Mouse (Mus musculus) stomach, embryonic 16.5 days (tissue): ENCODE results near the gene Arcn1. TPM values are rescaled to one million over a fixed set of nuclear protein-coding genes. Genes with fewer than 3 reads are reported as not detected.

Experiments
- ATAC-seq: fragments of 200-750 bp; cut with Nextera tagmentation; 2 replicates; pipeline ENCODE4 v1.8.0; 2017; ENCODE audit warnings: moderate number of reproducible peaks, moderate TSS enrichment; ENCODE audit not compliant: insufficient read depth, low FRiP score
- H3K27ac ChIP-seq: fragments of 300-500 bp; sonication (generic); 2 replicates; pipeline ENCODE4 v1.5.1; 2014; ENCODE audit warnings: low read length
- H3K27me3 ChIP-seq: fragments of 300-500 bp; sonication (generic); 2 replicates; pipeline ENCODE4 v1.6.1; 2014; ENCODE audit warnings: low read length, control low read depth, mixed read lengths; ENCODE audit not compliant: control insufficient read depth, insufficient read depth
- H3K36me3 ChIP-seq: fragments of 300-500 bp; sonication (generic); 2 replicates; pipeline ENCODE4 v1.6.1; 2014; ENCODE audit warnings: low read length; ENCODE audit not compliant: control insufficient read depth, insufficient read depth
- H3K4me1 ChIP-seq: fragments of 300-500 bp; sonication (generic); 2 replicates; pipeline ENCODE4 v1.6.1; 2014; ENCODE audit warnings: low read length, control low read depth, mixed read lengths; ENCODE audit not compliant: control insufficient read depth, insufficient read depth
- H3K4me2 ChIP-seq: fragments of 300-500 bp; sonication (generic); 2 replicates; pipeline ENCODE4 v1.6.1; 2014; ENCODE audit warnings: low read depth, low read length, mixed read lengths
- H3K4me3 ChIP-seq: fragments of 300-500 bp; sonication (generic); replicated peaks from 2 replicates; pipeline ENCODE4 v1.5.1; 2014; ENCODE audit warnings: mild to moderate bottlenecking, low read length
- H3K9ac ChIP-seq: fragments of 300-500 bp; sonication (generic); 2 replicates; pipeline ENCODE4 v1.6.1; 2014; ENCODE audit warnings: low read length
- H3K9me3 ChIP-seq: fragments of 300-500 bp; sonication (generic); replicated peaks from 2 replicates; pipeline ENCODE4 v1.6.1; 2016; ENCODE audit warnings: low read length, control low read depth; ENCODE audit not compliant: control insufficient read depth
- WGBS: fragments of 180-500 bp; shearing (Covaris S2); extraction: QIAGEN DNeasy Blood & Tissue Kit; methylation state at CpG from one replicate; pipeline ENCODE4 v1.1.7; 2014; 5-methylcytosine and 5-hydroxymethylcytosine counted together
- polyA plus RNA-seq: library from polyadenylated mRNA; unstranded; fragments of >200 nt; fragmentation: Nextera tagmentation; extraction: Ambion mirVana; gene quantifications from 2 replicates; pipeline ENCODE4 v1.2.1, GENCODE M21; 2015

Gene Arcn1
- polyA plus RNA-seq, 1 experiment from 2014 or later: 212 TPM

GRCm38 (mm10) chr9:44760873-44761272 lies 6.8 kb downstream of the Arcn1 start:
- peaks cover 17% of the 10 kb centered on the region for H3K4me1 ChIP-seq
- no peak for ATAC-seq
- H3K27me3 ChIP-seq: no peaks in the 10 kb centered on the region
- no peak overlapping the region for H3K27ac ChIP-seq
- no peak overlapping the region for H3K9ac ChIP-seq
- WGBS: 66% methylated on average over 2 of the region's 2 CpGs
- no peak overlapping the region for H3K4me2 ChIP-seq
- no peaks in the 10 kb centered on the region for H3K9me3 ChIP-seq
- no peaks in the 10 kb centered on the region for H3K36me3 ChIP-seq
- H3K4me3 ChIP-seq: no peak overlapping the region

DNA sequence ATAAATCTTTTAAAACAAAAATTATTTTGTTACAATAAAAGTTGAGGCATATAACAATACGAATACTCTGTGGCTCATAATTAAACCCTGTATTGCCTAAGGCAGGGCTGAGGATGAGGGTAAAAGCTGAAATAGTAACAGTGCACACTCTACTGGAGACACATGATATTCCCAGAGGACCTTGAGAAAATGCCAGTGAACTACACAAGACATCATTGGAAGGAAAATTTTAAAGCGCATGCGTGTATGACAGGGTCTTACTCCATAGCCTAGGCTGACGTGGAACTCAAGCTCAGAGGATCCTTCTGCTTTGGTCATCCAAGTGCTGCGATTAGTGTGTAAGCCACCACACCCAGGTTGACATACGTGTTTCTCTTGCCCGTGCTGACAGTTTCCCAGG lies 19.2 kb downstream of the Arcn1 start:
- WGBS: 92% methylated on average over 7 of the region's 7 CpGs
- no peak for ATAC-seq
- Histone ChIP-seq H3K27me3 (no peaks in the 10 kb centered on the region), H3K27ac (no peak overlapping the region), H3K4me3 (no peak overlapping the region), H3K4me1 (no peaks in the 10 kb centered on the region), H3K9ac (no peak overlapping the region), H3K36me3 (peaks cover 38% of the 10 kb centered on the region), H3K4me2 (no peak overlapping the region), H3K9me3 (no peaks in the 10 kb centered on the region)

DNA sequence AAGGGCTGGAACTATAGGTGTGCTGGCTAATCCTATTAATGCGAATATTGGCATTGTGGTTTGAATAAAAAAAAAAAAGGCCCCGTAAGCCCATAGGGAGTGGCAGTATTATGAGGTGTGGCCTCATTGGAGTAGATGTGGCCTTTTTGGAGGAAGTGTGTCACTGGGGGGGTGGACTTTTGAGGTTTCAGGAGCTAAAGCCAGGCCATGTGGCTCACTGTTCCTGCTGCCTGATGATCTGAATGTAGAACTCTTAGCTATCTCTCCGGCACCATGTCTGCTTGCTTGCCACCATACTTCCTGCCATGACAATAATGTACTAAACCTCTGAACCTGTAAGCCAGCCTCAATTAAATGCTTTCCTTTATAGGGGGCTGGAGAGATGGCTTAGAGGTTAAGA lies 20.3 kb downstream of the Arcn1 start:
- WGBS: 86% methylated on average over 3 of the region's 3 CpGs
- Histone ChIP-seq H3K4me1 (no peaks in the 10 kb centered on the region), H3K4me2 (no peak overlapping the region), H3K27me3 (no peaks in the 10 kb centered on the region), H3K36me3 (peaks cover 40% of the 10 kb centered on the region), H3K4me3 (no peak overlapping the region), H3K9me3 (no peaks in the 10 kb centered on the region), H3K9ac (no peak overlapping the region), H3K27ac (no peak overlapping the region)
- ATAC-seq: no peak

DNA sequence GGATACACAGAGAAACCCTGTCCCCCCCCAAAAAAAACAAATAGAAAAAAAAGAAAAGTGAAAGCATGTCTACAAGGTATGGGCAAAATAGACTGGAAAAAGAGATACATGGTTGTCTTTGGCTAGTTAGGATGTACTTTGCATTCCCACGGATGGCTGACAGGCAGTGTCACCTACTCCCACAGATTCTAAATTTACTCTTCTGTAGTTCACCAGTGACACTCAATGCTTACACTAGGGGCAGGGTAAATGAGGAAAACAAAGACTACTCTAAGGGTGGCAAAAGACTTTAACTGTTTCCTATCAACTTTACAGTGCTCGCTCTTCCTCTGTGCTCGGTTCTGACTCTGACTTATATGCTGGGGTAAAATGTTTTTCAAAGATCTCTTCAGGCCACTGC lies 21.0 kb downstream of the Arcn1 start:
- Histone ChIP-seq H3K9ac (no peak overlapping the region), H3K4me3 (no peak overlapping the region), H3K4me1 (no peaks in the 10 kb centered on the region), H3K27me3 (no peaks in the 10 kb centered on the region), H3K4me2 (no peak overlapping the region), H3K27ac (no peak overlapping the region), H3K9me3 (no peaks in the 10 kb centered on the region), H3K36me3 (peaks cover 34% of the 10 kb centered on the region)
- ATAC-seq: no peak
- WGBS: 79% methylated on average over 3 of the region's 3 CpGs

DNA sequence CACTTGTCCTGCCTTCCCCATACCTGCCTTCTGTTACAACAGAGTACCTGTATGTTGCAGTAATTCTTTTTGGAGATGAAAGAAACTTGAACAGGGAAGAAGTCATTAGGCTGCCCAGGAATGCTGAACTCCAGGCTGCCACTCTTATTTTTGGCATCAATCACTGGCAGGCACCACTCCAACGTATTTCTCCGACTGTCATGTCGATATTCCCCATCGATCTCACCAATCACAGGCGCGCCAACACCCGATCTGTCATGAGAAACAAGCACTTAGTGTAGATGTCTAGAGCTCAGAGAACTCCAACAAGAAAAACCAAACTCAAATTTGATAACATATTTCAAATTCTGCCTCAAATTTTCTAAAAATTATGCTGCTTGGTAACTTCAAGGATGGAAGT lies 22.3 kb downstream of the Arcn1 start:
- Histone ChIP-seq H3K4me2 (no peak overlapping the region), H3K9me3 (no peaks in the 10 kb centered on the region), H3K4me3 (no peak overlapping the region), H3K27ac (no peak overlapping the region), H3K9ac (no peak overlapping the region), H3K36me3 (peaks cover 32% of the 10 kb centered on the region), H3K4me1 (no peaks in the 10 kb centered on the region), H3K27me3 (no peaks in the 10 kb centered on the region)
- ATAC-seq: no peak
- WGBS: 91% methylated on average over 7 of the region's 7 CpGs

DNA sequence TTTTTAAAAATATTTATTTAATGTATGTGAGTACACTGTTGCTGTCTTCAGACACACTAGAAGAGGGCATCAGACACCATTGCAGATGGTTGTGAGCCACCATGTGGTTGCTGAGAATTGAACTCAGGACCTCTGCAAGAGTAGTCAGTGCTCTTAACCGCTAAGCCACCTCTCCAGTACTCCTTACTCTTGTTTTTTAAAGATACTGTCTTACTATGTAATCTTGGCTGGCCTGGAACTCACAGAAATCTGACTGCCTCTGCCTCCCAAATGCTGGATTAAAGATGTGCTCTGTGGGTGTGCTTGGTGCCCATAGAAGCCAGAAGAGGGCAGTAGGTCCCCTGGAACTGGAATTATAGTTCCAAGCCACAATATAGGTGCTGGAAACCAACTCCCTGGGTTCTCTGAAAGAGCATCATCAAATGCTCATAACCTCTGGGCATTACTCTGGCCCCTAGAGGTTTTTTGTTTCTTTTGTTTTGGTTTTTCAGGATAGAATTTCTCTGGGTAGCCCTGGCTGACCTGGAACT lies 26.9 kb downstream of the Arcn1 start:
- H3K9me3 ChIP-seq: no peaks in the 10 kb centered on the region
- no peak overlapping the region for H3K9ac ChIP-seq
- peaks cover 5% of the 10 kb centered on the region for H3K4me1 ChIP-seq
- H3K4me2 ChIP-seq: no peak overlapping the region
- H3K4me3 ChIP-seq: no peak overlapping the region
- ATAC-seq: no peak
- peaks cover 14% of the 10 kb centered on the region for H3K36me3 ChIP-seq
- H3K27me3 ChIP-seq: no peaks in the 10 kb centered on the region
- no peak overlapping the region for H3K27ac ChIP-seq
- WGBS: 80% methylated on average over 1 of the region's 1 CpGs

DNA sequence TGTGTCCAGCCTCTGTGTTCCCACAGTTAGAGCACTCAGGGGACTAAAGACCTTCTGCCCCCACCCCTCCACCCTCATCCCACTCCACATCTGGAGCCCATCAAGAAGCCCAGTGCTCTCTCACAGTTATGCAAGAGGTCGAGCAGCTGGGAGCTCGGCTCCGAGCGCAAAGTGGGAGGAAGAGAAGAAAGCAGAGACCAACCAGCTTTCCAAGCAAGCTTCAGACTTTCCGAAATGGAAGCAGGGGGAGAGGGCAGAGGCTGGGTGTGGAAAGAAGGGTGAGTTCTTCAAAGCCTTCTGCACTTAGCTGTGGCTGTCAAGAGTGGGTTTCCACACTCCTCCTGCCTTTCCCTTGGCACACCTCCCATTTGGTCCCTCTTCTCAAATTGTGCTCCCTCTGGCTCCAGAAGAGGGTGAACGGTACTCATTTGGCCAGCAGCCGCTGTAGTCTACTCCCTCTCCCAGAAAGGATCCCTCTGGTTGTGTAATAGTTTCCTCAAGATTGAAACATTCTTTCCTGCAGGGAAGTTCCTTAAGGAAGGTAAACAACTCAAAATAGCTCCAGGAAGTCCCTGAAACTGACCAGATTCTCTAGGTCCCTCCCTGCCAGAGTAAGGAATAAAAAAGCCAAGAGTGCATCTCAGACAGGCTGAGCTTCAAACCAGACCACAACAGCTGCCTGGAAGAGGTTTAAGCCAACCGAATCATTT lies 30.2 kb downstream of the Arcn1 start:
- peak; percentile 56; the same call in 1 of the 2 replicates for ATAC-seq
- Histone ChIP-seq H3K27ac (peak overlapping the region; percentile 88), H3K36me3 (no peaks in the 10 kb centered on the region), H3K4me2 (no peak overlapping the region), H3K4me3 (no peak overlapping the region), H3K9ac (no peak overlapping the region), H3K4me1 (peaks cover 23% of the 10 kb centered on the region), H3K9me3 (no peaks in the 10 kb centered on the region), H3K27me3 (no peaks in the 10 kb centered on the region; the same call in 1 of the 2 replicates)
- WGBS: 27% methylated on average over 8 of the region's 8 CpGs

DNA sequence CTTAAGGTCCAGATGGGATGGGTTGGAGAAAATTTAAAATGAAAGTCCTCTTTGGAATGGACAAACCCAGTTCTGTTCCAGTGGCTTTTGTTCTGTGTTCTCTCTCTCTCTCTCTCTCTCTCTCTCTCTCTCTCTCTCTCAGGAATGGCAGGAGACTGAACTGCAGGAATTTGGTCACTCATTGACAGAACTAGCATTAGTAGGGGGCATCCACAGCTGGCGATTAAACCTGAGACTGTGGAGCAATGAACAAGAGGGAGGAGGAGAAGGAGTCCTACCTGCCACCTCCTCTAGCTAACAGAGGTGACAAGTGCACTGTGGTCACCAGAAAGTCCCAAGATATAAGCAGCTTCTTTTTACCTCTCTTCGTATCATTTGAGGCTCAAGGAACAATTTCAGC lies 31.3 kb downstream of the Arcn1 start:
- Histone ChIP-seq H3K4me2 (no peak overlapping the region), H3K27me3 (no peaks in the 10 kb centered on the region; the same call in 1 of the 2 replicates), H3K9me3 (no peaks in the 10 kb centered on the region), H3K4me1 (peaks cover 27% of the 10 kb centered on the region), H3K36me3 (no peaks in the 10 kb centered on the region), H3K9ac (no peak overlapping the region), H3K4me3 (no peak overlapping the region), H3K27ac (no peak overlapping the region)
- ATAC-seq: no peak
- 57% methylated on average over 2 of the region's 2 CpGs for WGBS

- Histone ChIP-seq H3K9me3 (no peaks in the 10 kb centered on the region), H3K27me3 (no peaks in the 10 kb centered on the region; the same call in 1 of the 2 replicates), H3K36me3 (no peaks in the 10 kb centered on the region), H3K9ac (no peak overlapping the region), H3K4me2 (no peak overlapping the region), H3K4me1 (peaks cover 27% of the 10 kb centered on the region), H3K27ac (peak overlapping the region; percentile 14), H3K4me3 (no peak overlapping the region)
- WGBS: 75% methylated on average over 6 of the region's 6 CpGs
- no peak for ATAC-seq
Observed at GRCm38 (mm10) chr9:44735886-44736285, 31.8 kb downstream of the Arcn1 start.
